15 mouse cellular contexts compared by ENCODE assay signal in the genomic region with DNA sequence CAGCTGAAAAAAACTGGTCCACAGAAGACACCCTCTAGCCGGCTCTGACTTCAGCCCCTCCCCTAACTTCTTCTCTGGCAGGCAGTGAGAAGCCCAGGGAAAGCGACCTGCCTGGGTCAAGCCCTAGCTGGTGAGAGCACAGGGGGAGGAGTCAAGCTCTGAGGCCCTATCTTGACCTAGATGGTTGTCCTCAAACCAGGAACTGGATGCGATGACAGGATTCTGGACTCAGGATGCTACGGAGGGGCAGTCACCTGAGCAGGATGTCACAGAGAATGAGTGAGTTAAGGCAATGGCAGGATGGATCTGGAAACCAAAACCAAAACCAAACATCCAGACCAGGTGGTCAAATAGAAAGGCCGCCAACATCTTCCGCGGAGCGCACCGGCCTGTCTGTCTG. TPM values are rescaled to one million over a fixed set of nuclear protein-coding genes. Genes with fewer than 3 reads are reported as not detected.
DNase-seq lines count a peak whose midpoint lies in the region; ATAC-seq lines count a peak whose summit lies in the region.
"Had no signal": no experiment of that assay in that cellular context is flagged by ENCODE, and none has a peak within 500 bp of the region (broad histone marks: within the 10 kb centered on the region; RNA-seq: fewer than 3 reads in every experiment).

No protein-coding gene starts in this region.

- no peak overlapping the region; the same call in 1 of the 2 replicates for H3K4me2 ChIP-seq in liver, embryonic 11.5 days
- H3K4me2 ChIP-seq in intestine, embryonic 16.5 days (ENCODE audit: low read depth, low read length): peak overlapping the region; percentile 75
- H3K4me2 ChIP-seq in liver, embryonic 13.5 days: peak overlapping the region; percentile 15; the same call in 1 of the 2 replicates
- H3K4me2 ChIP-seq in stomach, embryonic 15.5 days: peak overlapping the region; percentile 76
- H3K4me2 ChIP-seq: forebrain, embryonic 15.5 days; hindbrain, embryonic 13.5 days had no signal

- ATAC-seq in liver, embryonic 11.5 days (replicated peaks; ENCODE audit: low FRiP score): no peak; the same call in 1 of the 2 replicates
- ATAC-seq in intestine, embryonic 16.5 days: peak; percentile 41
- ATAC-seq in liver, embryonic 13.5 days (ENCODE audit: low read depth): no peak
- 0 out of 2 replicates have a peak, but pooled peaks have one; percentile 3 for ATAC-seq in stomach, embryonic 15.5 days (ENCODE audit: insufficient read depth, low FRiP score, low read depth)
- ATAC-seq: forebrain, embryonic 15.5 days had no signal

- H3K4me3 ChIP-seq in liver, embryonic 11.5 days (ENCODE audit: low read depth, low read length): no peak overlapping the region
- peak overlapping the region; percentile 62 for H3K4me3 ChIP-seq in intestine, embryonic 16.5 days (ENCODE audit: low read length)
- no peak overlapping the region for H3K4me3 ChIP-seq in liver, embryonic 13.5 days (replicated peaks)
- H3K4me3 ChIP-seq in stomach, embryonic 15.5 days (replicated peaks): peak overlapping the region; percentile 5; the same call in 1 of the 2 replicates
- H3K4me3 ChIP-seq: forebrain, embryonic 15.5 days; hindbrain, embryonic 13.5 days; myocyte had no signal

- peak; percentile 29 for DNase-seq in liver
- no peak for DNase-seq in liver, embryonic 11.5 days (ENCODE audit: low spot score)
- DNase-seq in liver, embryonic 13.5 days: no peak
- DNase-seq in heart, postnatal 10 days: no peak
- no peak for DNase-seq in T-cell, adult 2 months (ENCODE audit: low spot score)
- DNase-seq in cerebellum, postnatal 10 days: no peak
- DNase-seq: cerebellum, adult 9-11 months; right cerebral cortex, postnatal 4 days had no signal

- no peaks in the 10 kb centered on the region for H3K9me3 ChIP-seq in liver, embryonic 11.5 days (ENCODE audit: control insufficient read depth, low read length)
- H3K9me3 ChIP-seq in intestine, embryonic 16.5 days (ENCODE audit: control insufficient read depth, low read length): no peaks in the 10 kb centered on the region
- no peaks in the 10 kb centered on the region for H3K9me3 ChIP-seq in liver, embryonic 13.5 days (replicated peaks)
- no peaks in the 10 kb centered on the region for H3K9me3 ChIP-seq in stomach, embryonic 15.5 days
- H3K9me3 ChIP-seq: forebrain, embryonic 15.5 days; hindbrain, embryonic 13.5 days had no signal

- peaks cover 15% of the 10 kb centered on the region for H3K4me1 ChIP-seq in liver, embryonic 11.5 days (replicated peaks; ENCODE audit: control insufficient read depth, insufficient read depth, low read length)
- peaks cover 40% of the 10 kb centered on the region for H3K4me1 ChIP-seq in intestine, embryonic 16.5 days (ENCODE audit: control insufficient read depth, insufficient read depth, low read length)
- H3K4me1 ChIP-seq in liver, embryonic 13.5 days (replicated peaks): peaks cover 16% of the 10 kb centered on the region
- peaks cover 25% of the 10 kb centered on the region for H3K4me1 ChIP-seq in stomach, embryonic 15.5 days

- WGBS in liver, embryonic 11.5 days: 28% methylated on average over 9 of the region's 9 CpGs
- WGBS in intestine, embryonic 16.5 days: 31% methylated on average over 9 of the region's 9 CpGs
- 23% methylated on average over 9 of the region's 9 CpGs for WGBS in liver, embryonic 13.5 days (ENCODE audit: insufficient replicate concordance)
- WGBS in stomach, embryonic 15.5 days: 30% methylated on average over 9 of the region's 9 CpGs

- H3K9ac ChIP-seq in liver, embryonic 11.5 days (ENCODE audit: low read depth, low read length): no peak overlapping the region
- peak overlapping the region; percentile 56 for H3K9ac ChIP-seq in intestine, embryonic 16.5 days (ENCODE audit: low read depth, low read length)
- no peak overlapping the region for H3K9ac ChIP-seq in liver, embryonic 13.5 days
- no peak overlapping the region for H3K9ac ChIP-seq in stomach, embryonic 15.5 days
- H3K9ac ChIP-seq: forebrain, embryonic 15.5 days; hindbrain, embryonic 13.5 days had no signal

- H3K36me3 ChIP-seq in liver, embryonic 11.5 days (ENCODE audit: control insufficient read depth, insufficient read depth, low read length): no peaks in the 10 kb centered on the region
- no peaks in the 10 kb centered on the region for H3K36me3 ChIP-seq in intestine, embryonic 16.5 days (ENCODE audit: control insufficient read depth, insufficient read depth, low read length)
- no peaks in the 10 kb centered on the region for H3K36me3 ChIP-seq in liver, embryonic 13.5 days
- no peaks in the 10 kb centered on the region for H3K36me3 ChIP-seq in stomach, embryonic 15.5 days
- H3K36me3 ChIP-seq: forebrain, embryonic 15.5 days; hindbrain, embryonic 13.5 days had no signal

- H3K27me3 ChIP-seq in liver, embryonic 11.5 days (replicated peaks; ENCODE audit: control insufficient read depth, insufficient read depth, low read length): peaks cover 31% of the 10 kb centered on the region
- H3K27me3 ChIP-seq in intestine, embryonic 16.5 days (replicated peaks; ENCODE audit: control insufficient read depth, insufficient read depth, low read length): peaks cover 10% of the 10 kb centered on the region; the same call in 1 of the 2 replicates
- H3K27me3 ChIP-seq in liver, embryonic 13.5 days: peaks cover 36% of the 10 kb centered on the region
- no peaks in the 10 kb centered on the region for H3K27me3 ChIP-seq in stomach, embryonic 15.5 days (replicated peaks)

- intact Hi-C loops in heart, postnatal 10 days (cut with DNase I): no loop called here

- H3K27ac ChIP-seq in liver, embryonic 11.5 days (ENCODE audit: low read depth, low read length): no peak overlapping the region
- H3K27ac ChIP-seq in intestine, embryonic 16.5 days (ENCODE audit: low read length): peak overlapping the region; percentile 74
- peak overlapping the region; percentile 3; the same call in 1 of the 2 replicates for H3K27ac ChIP-seq in liver, embryonic 13.5 days
- peak overlapping the region; percentile 84 for H3K27ac ChIP-seq in stomach, embryonic 15.5 days
- H3K27ac ChIP-seq: forebrain, embryonic 15.5 days; hindbrain, embryonic 13.5 days had no signal

RNA-seq across cellular contexts. Expression of gene Arhgef16, which starts 3.7 kb away (rescaled TPM):
- 5.3 and 5.9 TPM in 2 replicates for polyA plus RNA-seq in liver, embryonic 11.5 days (2014; fragmentation: Nextera tagmentation; extraction: Ambion mirVana)
- 69.5 and 74.1 TPM in 2 replicates for polyA plus RNA-seq in intestine, embryonic 16.5 days (2015; fragmentation: Nextera tagmentation; extraction: Ambion mirVana)
- polyA plus RNA-seq in liver, embryonic 13.5 days (2015; fragmentation: Nextera tagmentation; extraction: Ambion mirVana): 4.2 and 5.0 TPM in 2 replicates
- polyA plus RNA-seq in stomach, embryonic 15.5 days (2015; fragmentation: Nextera tagmentation; extraction: Ambion mirVana): 35.9 and 44.0 TPM in 2 replicates
- 1 to 10 TPM in 1 of 2 experiments, under 1 TPM in 1; 0.77 to 1.4 TPM for total RNA-seq in heart, postnatal 10 days (2021)
- polyA plus RNA-seq: C2C12, myocyte had no signal

RNA-seq across cellular contexts. Expression of gene B230104I21Rik, which starts 38.2 kb away (rescaled TPM):
- not detected in 2 replicates for polyA plus RNA-seq in liver, embryonic 11.5 days (2014; fragmentation: Nextera tagmentation; extraction: Ambion mirVana)
- not detected in 2 replicates for polyA plus RNA-seq in intestine, embryonic 16.5 days (2015; fragmentation: Nextera tagmentation; extraction: Ambion mirVana)
- polyA plus RNA-seq in liver, embryonic 13.5 days (2015; fragmentation: Nextera tagmentation; extraction: Ambion mirVana): not detected in 2 replicates
- not detected in 2 replicates for polyA plus RNA-seq in stomach, embryonic 15.5 days (2015; fragmentation: Nextera tagmentation; extraction: Ambion mirVana)
- not detected for total RNA-seq in heart, postnatal 10 days (2021)
- total RNA-seq: adrenal gland, adult 18-20 months had no signal
- polyA plus RNA-seq: C2C12; hindbrain, embryonic 13.5 days; myocyte had no signal

Comparison
In these comparisons a context has a peak if more than half of its experiments do, and no peak if none do; other contexts are left out.
1. ATAC-seq: peak in intestine, embryonic 16.5 days (single experiment) and stomach, embryonic 15.5 days (single experiment); none in liver, embryonic 11.5 days (single experiment) and liver, embryonic 13.5 days (single experiment).
2. H3K4me3 ChIP-seq: peak in intestine, embryonic 16.5 days (single experiment) and stomach, embryonic 15.5 days (single experiment); none in liver, embryonic 11.5 days (single experiment) and liver, embryonic 13.5 days (single experiment).